Mouse (Mus musculus) heart, postnatal 14 days (tissue): ENCODE data around the gene Gm10639. TPM values are rescaled to one million over a fixed set of nuclear protein-coding genes. Genes with fewer than 3 reads are reported as not detected.
"Not testable (repeated sequence)": the region's sequence is repeated elsewhere in the genome, so short reads cannot be mapped to it uniquely, and the experiment has no call there.

ENCODE experiments used
- DNase-seq, 2 experiments: peaks; one replicate each; pipeline ENCODE4 v3.0.0; 2021 to 2022
- intact Hi-C: fragments of 180-260 bp; cut with DNase I; formaldehyde crosslinking; loops from one replicate; pipeline ENCODE4 v1.15.1; 2025
- long read RNA-seq, 2 experiments: library from polyadenylated mRNA; stranded (forward); transcript quantifications; one replicate each; pipeline ENCODE4 v2.0.0; 2021
- total RNA-seq, 2 experiments: library from RNA; stranded (reverse); gene quantifications; 2 replicates each; pipeline ENCODE4 v1.2.3; 2021

The Gm10639 gene
- total RNA-seq = not detected
- long read RNA-seq, experiment 1 = 0 reads
- long read RNA-seq, experiment 2 = 0 reads

GRCm38 (mm10) chr9:78289723-78290122 is at the start of gene Gm10639:
Gene Gm10639, plus strand, starts transcription at chr9:78289923.
- intact Hi-C loops, DNase-seq: not testable (repeated sequence)

GRCm38 (mm10) chr9:78255683-78256470 is 33.8 kb upstream of the Gm10639 start:
- intact Hi-C loops = not testable (repeated sequence)
- peak in 1 of 2 experiments; percentile 2 for DNase-seq

- intact Hi-C loops = not testable (repeated sequence)
Measured at GRCm38 (mm10) chr9:78256914-78257313, 32.8 kb upstream of the Gm10639 start, which contains the start of gene Gm3776. Gene Gm3776, plus strand, starts transcription at chr9:78257129.

GRCm38 (mm10) chr9:78259688-78260087 is 30.0 kb upstream of the Gm10639 start:
- intact Hi-C loops = not testable (repeated sequence)
- DNase-seq = peak; percentile 41 to 60

More at GRCm38 (mm10) chr9:78256914-78257313, 32.8 kb upstream of the Gm10639 start, which contains the start of gene Gm3776:
- not testable (repeated sequence) for DNase-seq

GRCm38 (mm10) chr9:78270945-78271344 is 18.8 kb upstream of the Gm10639 start:
- DNase-seq, intact Hi-C loops: not testable (repeated sequence)

GRCm38 (mm10) chr9:78282002-78282711 is 7.6 kb upstream of the Gm10639 start:
- DNase-seq = not testable (repeated sequence)

GRCm38 (mm10) chr9:78289063-78289462 is 660 bp upstream of the Gm10639 start:
- intact Hi-C loops = not testable (repeated sequence)

More at GRCm38 (mm10) chr9:78282002-78282711, 7.6 kb upstream of the Gm10639 start:
- intact Hi-C loops = not testable (repeated sequence)

GRCm38 (mm10) chr9:78292462-78292861 is 2.7 kb downstream of the Gm10639 start:
- intact Hi-C loops = not testable (repeated sequence)

More at GRCm38 (mm10) chr9:78289063-78289462, 660 bp upstream of the Gm10639 start:
- DNase-seq = not testable (repeated sequence)

GRCm38 (mm10) chr9:78293683-78294082 is 4.0 kb downstream of the Gm10639 start:
- intact Hi-C loops, DNase-seq: not testable (repeated sequence)

More at GRCm38 (mm10) chr9:78292462-78292861, 2.7 kb downstream of the Gm10639 start:
- not testable (repeated sequence) for DNase-seq

- intact Hi-C loops = loop anchor here (5.0 kb wide), 1 partner anchor 48 kb away; no protein-coding TSS in a partner anchor
- not testable (repeated sequence) for DNase-seq
Measured at GRCm38 (mm10) chr9:78294781-78295180, 5.1 kb downstream of the Gm10639 start.

- intact Hi-C loops = loop anchor here (5.0 kb wide), 1 partner anchor 46 kb away; no protein-coding TSS in a partner anchor
- peak; percentile 25 to 48 for DNase-seq
Measured at GRCm38 (mm10) chr9:78296089-78296488, 6.4 kb downstream of the Gm10639 start.

GRCm38 (mm10) chr9:78298232-78298631 is 8.5 kb downstream of the Gm10639 start:
- no peak for DNase-seq
- intact Hi-C loops = loop anchor here (5.0 kb wide), 1 partner anchor 44 kb away; no protein-coding TSS in a partner anchor

- intact Hi-C loops = loop anchor here (5.0 kb wide), 1 partner anchor 43 kb away; no protein-coding TSS in a partner anchor
- DNase-seq = not testable (repeated sequence)
Measured at GRCm38 (mm10) chr9:78299143-78299542, 9.4 kb downstream of the Gm10639 start.

GRCm38 (mm10) chr9:78308122-78308521 is 18.4 kb downstream of the Gm10639 start:
- DNase-seq, intact Hi-C loops: not testable (repeated sequence)

- intact Hi-C loops = no loop called here
- DNase-seq = no peak
Measured at GRCm38 (mm10) chr9:78314696-78315095, 25.0 kb downstream of the Gm10639 start, which contains the start of gene Omt2a. Gene Omt2a, minus strand, starts transcription at chr9:78314796.

GRCm38 (mm10) chr9:78319499-78319898 is 29.8 kb downstream of the Gm10639 start:
- intact Hi-C loops = no loop called here
- no peak for DNase-seq

GRCm38 (mm10) chr9:78327289-78327688 is 37.6 kb downstream of the Gm10639 start, which contains the start of gene Omt2b:
Gene Omt2b, plus strand, starts transcription at chr9:78327589.
- intact Hi-C loops, DNase-seq: not testable (repeated sequence)

GRCm38 (mm10) chr9:78337050-78337449 is 47.3 kb downstream of the Gm10639 start:
- intact Hi-C loops, DNase-seq: not testable (repeated sequence)

GRCm38 (mm10) chr9:78340324-78340723 is 50.6 kb downstream of the Gm10639 start:
- intact Hi-C loops = loop anchor here (5.0 kb wide), 1 partner anchor 43 kb away; no protein-coding TSS in a partner anchor

GRCm38 (mm10) chr9:78342494-78342893 is 52.8 kb downstream of the Gm10639 start:
- intact Hi-C loops = loop anchor here (5.0 kb wide), 1 partner anchor 45 kb away; no protein-coding TSS in a partner anchor
- DNase-seq = not testable (repeated sequence)

More at GRCm38 (mm10) chr9:78340324-78340723, 50.6 kb downstream of the Gm10639 start:
- DNase-seq = peak; percentile 48 to 65
